Mouse (Mus musculus) layer of hippocampus, postnatal 36 days (tissue): Measurements from ENCODE around the gene Agap2. TPM values are rescaled to one million over a fixed set of nuclear protein-coding genes. Genes with fewer than 3 reads are reported as not detected.

ENCODE experiments used
- DNase-seq, 2 experiments: peaks; one replicate each; pipeline ENCODE4 v3.0.0; 2022
- total RNA-seq, 2 experiments: library from RNA; stranded (reverse); gene quantifications; 2 replicates each; pipeline ENCODE4 v1.2.3; 2021

The Agap2 gene
- 100 to 1,000 TPM; 778 to 800 TPM for total RNA-seq

DNA sequence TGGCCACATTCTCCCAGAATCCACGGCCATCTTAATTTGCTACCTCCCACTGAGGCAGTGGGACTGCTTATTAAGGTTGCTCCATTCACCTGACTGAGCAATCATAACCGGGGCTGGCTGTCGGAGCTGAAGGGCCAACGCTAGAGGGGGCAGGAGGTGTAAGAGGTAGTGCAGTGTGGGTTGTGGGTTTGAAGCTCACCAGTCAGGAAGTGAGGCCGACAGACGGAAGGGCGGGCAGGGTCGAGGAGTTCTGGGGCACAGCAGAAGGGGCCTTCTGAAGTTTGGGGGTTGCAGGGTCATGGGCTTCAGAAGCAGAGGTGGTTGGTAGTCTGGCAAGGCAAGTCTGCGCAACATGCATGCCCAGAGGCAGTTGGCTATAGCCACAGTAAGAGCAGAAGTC is at the start of gene Agap2:
Agap2 (plus strand) TSS at position 205 of the 400 bp plus-strand sequence.
- no peak for DNase-seq

DNA sequence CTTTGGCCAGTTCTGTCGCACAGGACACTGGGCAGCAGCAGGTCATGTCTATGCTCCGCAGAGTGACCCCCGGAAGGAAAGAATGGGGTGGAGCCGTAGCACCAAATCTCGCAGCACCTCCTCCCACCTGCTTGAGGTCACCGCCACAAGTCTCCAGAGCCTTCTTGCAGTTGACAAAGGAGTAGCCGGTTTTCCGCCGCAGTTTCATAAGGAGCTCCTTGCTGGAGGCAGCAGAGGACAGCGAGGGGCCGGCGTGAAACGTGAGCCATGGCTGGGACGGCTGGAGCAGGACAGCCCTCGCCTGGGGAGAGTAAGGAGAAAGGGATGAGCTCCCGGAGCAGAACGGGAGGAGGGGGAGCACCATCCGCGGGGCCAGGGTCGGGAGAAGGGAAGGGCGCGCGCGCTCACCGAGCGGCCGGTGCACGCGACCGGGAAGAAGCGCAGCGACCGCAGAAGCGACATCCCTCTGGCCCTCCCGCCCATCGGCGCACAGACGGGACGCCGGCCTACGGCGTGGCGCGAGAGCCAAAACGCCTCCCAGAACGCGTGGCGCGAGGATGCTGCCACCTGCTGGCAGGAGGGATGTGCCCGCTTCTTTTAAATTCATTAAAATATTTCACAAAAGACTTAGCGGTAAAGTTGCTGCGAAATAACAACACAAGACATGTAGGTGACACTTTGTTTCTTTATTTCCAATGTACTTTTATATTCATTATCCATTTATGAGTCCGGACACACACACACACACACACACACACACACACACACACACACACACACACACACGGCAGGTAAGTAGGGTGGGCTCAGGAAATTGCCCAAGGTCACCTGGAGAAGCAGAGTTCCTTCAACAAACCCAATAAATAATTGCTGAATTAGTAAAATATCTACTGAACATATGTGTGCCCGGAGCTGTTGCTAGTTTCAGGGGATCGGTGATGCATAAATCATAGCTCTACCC is 44.5 kb upstream of the Agap2 start, which contains the start of gene Tsfm:
Tsfm (minus strand) TSS at position 505 of the 961 bp plus-strand sequence.
- DNase-seq, result peak; percentile 90 to 92

DNA sequence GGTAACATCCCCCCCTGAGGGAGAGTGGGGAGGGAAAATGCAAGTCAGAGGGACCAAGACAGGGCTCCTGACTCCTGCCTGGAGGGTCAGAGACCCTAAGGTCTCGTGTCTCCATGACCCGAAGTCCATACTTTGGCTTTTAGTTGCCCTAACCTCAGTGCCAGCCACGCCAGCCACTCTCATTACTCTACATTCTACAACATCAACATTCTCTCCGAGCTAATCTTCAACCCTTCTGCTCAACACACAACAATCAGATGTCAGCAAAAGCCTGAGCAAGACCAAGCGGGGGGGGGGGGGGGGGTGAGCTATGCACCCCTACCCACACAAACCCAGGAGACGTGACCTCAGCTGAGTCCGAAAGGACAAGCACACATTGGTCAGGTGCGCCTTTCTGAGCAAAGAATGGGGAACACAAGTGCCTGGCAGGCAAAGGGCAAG is 41.8 kb upstream of the Agap2 start:
- no peak for DNase-seq

DNA sequence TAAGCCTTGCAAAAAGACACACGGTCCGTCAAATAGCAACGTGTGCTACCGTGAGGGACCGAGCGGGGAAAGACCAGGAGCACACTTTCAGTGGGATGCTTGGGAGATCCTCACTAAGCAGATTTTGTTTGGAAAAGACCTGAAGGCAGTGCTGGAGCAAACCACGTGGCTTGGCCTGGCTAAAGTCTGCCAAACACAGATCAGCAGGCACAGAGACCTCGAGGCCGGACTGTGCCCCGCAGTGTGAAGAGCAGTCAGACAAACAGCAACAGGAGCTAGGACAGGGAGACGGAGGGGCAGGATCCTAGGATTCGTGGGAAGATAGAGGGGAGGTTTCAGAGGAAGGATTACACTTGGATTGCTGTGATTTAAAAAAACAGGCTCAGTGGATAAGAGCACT is 38.8 kb upstream of the Agap2 start:
- no peak for DNase-seq

DNA sequence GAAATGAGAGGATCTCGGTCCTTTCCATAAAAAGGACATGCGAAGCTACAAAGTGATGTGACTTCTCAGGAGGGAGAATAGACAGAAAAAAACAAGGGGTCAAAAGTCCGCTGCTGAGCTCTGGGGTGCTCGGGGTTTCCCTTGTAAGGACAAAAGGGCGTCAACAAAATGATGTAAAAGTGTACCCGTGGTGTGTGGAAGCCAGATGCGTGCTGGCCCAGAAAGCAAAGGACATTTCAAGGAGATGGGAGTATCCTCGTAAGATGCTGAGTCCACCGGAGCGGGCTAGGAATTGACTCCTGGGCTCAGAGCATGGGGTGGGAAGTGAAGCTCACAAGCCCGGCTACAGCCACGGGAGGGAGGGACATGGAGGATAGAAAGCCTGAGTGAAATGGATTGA is 37.4 kb upstream of the Agap2 start:
- DNase-seq, result no peak

DNA sequence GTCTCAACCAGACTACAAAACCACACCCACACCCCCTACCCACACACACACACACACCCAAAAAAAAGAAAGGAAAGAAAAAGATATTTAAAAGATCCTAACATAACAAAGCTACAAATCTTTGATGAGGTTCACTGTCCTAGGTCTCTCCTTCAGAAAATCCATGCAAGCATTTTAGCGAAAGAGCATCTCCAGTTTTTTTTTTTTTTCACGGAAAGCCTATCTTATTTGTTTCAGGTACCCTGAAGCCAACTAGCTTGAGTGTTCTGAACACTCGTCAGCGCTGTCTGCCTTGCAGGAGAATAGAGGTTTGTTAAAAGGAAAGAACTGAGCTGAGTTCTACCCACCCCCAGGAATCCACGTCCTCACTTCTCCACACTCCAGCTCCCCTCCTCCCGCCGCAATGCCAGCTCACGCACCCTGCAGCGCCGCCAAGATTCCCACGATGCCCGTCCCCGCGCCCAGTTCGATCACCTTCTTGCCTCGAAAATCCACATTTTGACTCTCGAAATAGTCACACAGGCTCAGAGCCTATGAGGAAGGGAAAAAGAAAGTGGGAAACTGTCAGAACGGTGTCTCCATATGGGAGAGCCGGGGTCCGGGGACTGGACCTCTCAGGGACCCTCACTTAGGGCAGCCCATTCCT is 34.4 kb upstream of the Agap2 start:
- DNase-seq, result no peak

DNA sequence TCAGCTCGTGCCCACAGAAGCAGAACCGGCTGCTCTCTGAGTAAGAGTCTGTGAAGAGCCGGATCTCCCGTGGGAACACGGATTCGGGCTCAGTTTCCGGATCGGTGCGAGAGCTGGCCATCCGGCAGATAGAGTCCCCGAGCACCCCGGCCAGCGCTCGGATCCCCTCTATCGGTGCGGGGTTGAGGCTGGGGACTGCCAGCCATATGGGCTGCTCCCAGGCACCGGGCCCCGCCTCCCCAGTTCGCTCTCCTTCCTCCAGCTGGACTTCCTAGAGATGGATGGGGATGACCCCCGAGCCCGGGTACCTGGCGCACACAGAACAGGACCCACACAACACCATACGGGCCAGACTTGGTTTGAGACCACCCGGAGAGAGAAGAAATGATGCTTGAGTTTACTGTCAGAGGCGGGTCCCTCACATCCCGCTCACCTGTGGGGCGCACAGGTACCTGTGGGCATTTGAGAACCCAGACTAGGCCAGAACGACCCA is 33.8 kb upstream of the Agap2 start, which contains the start of the genes Mettl1 and Eef1akmt3:
Mettl1 (plus strand) TSS at position 141 of the 493 bp plus-strand sequence.
Eef1akmt3 (minus strand) TSS at position 240 of the 493 bp plus-strand sequence.
- DNase-seq, result peak in 1 of 2 experiments; percentile 50

DNA sequence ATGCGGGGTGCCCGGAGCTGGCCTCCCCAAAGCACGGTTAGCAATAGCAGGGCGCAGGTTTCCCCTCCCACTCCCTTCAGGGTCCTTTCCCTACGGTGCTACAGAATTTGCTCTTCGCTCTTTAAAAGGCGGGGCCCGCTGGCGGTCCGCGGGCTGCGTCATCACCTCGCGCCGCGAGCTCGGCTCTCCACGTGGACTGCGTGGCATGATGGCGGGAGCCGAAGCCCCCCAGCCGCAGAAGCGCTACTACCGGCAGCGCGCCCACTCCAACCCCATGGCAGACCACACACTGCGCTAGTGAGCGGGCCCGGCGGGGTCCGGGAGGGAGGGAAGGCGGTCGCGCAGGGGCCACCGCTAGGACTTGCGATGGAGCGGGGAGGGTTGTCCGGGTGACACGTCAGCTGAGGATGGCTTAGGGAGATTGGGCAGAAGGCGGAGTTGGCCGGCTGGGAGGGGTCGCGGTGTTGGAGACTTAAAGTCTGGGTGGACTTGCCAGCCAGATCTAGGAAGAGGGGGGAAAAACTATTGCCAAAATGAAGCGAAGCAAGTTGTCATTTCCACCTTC is 33.2 kb upstream of the Agap2 start:
- peak; percentile 92 for DNase-seq

DNA sequence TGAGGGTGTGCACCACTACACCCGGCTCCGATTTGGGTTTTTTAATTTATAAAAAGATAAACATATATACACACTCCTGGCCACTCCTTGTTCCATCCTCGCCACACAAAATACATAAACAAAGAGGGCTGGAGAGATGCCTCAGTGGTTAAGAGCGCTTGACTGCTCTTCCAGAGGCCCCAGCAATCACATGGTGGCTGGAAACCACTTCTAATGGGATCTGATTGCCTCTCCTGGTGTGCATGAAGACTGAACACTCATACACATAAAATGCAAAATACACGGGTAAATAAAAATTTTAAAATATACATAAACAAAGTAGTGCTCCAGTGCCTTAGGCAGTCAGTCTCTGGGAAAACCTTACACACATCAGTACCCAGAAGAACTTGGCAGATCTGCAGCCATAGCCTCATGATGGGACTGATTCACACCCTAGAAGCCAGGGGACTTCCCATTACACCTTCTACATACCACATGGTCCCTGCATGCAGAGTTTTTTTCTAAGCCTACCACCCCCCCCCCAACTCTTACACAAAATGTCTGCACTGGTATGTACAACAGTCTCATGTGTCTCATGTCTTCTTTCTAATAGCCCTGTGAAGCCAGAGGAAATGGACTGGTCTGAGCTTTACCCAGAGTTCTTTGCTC is 32.5 kb upstream of the Agap2 start:
- no peak for DNase-seq

DNA sequence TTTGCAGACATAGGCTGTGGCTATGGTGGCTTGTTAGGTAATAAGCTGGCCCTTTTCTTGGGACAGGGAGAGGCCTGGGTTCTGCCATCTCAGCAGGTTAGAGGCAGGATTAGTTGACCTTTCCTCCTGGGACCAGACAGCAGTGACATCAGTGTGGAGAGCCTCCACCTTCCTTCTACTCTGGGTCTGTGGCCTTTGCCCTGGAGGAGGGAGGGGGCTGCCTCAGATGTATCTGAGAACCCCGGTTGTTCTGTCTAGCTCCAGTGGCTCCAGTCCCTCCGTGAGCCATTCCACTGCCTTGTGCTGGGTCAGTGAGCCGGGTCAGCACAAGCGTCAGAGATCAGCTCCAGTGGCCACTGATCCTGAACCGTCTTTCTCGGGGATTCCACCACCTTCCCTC is 31.9 kb upstream of the Agap2 start:
- no peak for DNase-seq

DNA sequence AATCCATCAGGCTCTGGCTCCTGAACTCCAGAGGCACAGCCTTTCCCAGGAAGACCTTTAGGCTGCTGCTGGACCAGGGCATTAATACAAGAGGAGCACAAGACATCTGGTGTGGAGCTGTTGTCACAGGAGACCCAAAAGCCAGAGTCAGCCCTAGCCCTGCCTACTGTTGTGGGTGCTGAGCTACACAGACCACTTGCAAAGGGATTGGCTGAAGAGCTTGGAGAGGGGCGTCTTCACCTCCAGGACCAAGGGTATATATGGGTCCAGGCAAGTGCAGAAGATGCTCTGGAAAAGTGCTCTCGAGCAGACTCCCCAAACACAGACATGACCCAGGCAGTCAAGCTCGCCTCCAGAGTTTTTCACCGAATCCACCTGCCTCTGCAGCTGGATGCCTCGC is 27.1 kb upstream of the Agap2 start, which contains the start of gene Cyp27b1:
Cyp27b1 (plus strand) TSS at position 297 of the 400 bp plus-strand sequence.
- DNase-seq, result no peak

DNA sequence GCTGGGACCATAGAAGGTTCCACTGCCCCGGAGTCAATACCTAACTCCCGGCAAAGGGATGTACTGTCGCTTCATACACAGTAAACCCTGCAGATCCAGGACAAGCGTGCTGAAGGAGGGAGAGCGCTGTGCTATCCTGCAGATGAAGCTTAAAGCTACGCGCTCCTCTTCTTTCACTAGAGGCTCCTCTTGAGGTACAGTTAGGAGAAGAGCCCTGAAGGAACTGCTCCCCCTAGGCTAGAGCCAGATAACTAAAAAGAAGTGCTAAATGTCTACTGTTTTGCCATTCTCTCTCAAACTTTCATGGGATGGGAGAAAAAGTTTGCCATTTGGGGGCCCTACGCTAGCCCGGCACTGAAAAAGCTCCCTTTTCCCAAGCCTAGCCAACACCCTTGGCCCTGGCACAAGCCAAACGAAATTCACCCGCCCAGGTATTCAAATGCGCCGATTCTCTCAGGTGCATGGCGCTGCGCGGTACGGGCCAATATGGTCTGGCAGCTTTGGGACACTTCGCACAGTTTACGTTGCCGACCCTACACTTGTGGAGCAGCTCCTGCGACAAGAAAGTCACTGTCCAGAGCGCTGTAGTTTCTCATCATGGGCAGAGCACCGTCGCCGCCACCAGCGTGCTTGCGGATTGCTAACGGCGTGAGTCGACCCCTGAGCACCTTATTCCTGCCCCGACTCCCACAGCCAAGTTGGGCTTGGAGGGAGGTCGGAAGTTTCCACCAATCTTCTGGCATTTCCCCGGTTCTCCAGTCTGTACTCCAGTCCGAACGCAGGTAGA is 26.3 kb upstream of the Agap2 start:
- no peak for DNase-seq

DNA sequence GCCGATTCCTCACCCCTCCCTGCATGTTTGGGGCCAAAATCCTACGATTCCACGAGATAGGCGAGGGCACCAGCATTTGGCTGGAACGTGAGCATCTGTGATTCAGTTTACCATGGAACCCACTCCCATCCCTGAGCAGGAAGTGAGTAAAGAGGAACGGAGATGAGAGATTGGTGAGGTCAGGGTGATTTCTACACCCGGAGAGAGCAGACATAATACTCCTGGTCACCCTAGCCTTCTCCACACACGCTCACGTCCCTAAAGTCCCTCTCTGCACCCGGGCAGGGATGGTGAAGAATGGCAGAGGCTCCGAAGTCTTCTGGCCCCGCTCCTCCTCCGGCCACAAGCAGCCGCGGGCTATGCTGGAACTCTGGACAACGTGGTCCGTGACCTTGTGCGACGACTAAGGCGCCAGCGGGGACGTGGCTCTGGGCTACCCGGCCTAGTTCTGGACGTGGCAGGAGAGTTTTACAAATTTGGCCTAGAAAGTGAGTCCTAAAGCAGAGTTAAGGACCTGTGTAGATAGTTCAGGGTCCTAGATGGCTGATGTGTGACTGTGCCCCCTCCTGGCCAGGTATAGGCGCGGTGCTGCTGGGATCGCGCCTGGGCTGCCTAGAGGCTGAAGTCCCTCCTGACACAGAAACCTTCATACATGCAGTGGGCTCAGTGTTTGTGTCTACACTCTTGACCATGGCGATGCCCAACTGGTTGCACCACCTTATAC is 25.5 kb upstream of the Agap2 start:
- DNase-seq, result no peak

DNA sequence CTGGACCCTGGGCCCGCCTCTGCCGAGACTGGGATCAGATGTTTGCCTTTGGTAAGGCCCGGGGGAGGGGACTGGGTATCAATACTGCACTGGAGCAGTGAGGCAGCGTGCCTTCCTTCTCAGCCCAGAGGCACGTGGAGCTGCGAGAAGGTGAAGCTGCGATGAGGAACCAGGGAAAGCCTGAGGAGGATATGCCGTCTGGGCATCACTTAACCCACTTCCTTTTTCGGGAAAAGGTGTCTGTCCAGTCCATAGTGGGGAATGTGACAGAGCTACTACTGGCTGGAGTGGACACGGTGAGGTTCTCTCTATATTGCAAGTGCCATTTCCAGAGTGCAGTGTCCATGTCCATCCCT is 25.0 kb upstream of the Agap2 start:
- DNase-seq, result no peak

DNA sequence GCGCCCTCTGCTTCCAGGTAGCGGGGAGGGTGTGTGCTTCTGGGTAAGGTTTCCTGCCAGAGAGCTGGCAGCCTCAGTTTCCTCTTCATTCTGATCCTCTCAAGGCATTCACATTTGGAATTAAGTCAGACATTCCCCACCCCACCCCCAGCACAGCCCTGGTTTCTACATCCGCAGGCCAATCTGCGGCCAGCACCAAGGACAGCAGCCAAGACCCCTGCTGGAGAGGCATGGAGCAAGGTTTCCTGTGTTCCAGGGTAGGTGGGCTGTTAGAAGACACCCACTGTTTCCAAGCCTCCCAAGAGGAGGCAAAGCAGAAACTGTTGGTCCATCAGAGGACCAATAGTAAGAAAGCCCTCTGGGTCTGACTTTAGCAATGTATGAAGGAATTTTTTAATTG is 20.4 kb upstream of the Agap2 start:
- DNase-seq, result no peak

DNA sequence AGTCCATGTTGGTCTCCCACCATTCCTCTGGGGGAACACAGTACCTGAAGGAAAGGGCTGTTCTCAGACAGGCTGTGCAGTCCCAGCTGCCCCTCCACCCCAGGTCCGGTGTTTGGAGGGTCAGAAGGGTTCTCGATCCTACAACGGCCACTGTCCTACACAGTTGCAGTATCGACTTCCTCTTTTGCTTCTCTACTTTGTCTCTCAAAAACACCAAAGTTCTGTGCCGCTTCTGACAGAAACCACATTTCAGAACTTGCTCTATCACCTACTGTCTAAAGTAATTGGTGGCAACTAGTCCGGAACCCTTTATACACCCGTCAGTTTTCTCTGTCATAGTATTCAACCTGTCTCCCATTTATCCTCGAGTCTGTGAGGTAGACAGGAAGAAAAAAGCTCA is 19.7 kb upstream of the Agap2 start:
- DNase-seq, result no peak

DNA sequence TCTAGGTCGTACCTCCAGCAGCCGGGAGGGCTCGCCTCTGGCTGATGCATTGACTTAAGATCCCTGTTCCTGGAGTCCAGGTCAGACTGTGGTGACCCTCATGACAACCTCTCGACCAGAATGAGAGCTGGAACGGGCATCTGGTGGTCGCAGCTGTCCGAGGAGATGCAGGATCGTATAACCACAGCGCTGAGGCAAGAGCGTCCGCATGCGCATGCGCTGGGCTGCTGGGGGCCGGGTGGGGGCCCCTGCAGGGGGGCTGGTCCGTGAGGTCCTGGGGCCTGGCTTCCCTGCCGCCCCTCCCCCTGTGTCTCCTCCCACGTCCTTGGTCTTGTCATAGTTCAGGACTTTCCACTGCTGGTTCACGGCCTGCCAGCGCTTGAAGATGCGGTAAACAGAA is 18.6 kb upstream of the Agap2 start:
- DNase-seq, result no peak

DNA sequence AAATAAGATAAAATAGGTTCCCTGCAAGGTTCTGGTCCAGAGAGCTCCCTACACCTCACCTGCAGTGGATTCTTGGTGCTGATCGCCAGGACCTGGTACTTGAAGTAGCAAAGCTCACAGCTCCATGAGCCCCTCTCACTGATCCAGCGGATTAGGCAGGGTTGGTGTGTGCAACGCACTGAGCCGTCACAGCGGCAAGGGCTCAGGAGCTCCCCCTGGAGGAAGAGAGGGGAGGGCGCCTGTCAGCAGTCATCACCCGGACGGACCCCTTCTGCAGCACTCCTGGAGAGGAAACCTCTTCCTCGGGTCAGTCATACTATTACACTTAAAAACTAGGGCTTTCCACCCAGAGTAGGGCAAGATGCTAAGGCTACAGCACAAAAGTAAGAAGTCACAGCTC is 16.9 kb upstream of the Agap2 start:
- DNase-seq, result peak; percentile 74 to 80

DNA sequence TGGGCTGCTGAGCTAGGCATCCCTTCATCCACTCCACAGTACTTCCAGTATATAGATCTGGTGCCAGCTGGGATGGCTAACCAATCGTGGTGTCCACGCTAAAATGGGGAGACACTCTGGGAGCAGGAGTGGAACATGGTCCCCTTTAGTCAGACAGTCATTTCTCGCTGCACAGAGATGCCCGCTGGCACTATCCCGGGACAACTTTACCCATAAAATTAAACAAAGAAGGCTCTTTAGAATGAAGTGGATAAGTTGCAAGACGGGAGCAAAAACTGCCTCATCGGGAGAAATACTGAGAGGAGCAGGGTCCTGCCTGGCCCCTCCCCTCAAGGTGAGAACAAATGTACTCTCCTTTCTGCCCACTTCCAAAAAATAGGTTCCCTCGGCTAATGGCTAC is 16.4 kb upstream of the Agap2 start:
- DNase-seq, result no peak

DNA sequence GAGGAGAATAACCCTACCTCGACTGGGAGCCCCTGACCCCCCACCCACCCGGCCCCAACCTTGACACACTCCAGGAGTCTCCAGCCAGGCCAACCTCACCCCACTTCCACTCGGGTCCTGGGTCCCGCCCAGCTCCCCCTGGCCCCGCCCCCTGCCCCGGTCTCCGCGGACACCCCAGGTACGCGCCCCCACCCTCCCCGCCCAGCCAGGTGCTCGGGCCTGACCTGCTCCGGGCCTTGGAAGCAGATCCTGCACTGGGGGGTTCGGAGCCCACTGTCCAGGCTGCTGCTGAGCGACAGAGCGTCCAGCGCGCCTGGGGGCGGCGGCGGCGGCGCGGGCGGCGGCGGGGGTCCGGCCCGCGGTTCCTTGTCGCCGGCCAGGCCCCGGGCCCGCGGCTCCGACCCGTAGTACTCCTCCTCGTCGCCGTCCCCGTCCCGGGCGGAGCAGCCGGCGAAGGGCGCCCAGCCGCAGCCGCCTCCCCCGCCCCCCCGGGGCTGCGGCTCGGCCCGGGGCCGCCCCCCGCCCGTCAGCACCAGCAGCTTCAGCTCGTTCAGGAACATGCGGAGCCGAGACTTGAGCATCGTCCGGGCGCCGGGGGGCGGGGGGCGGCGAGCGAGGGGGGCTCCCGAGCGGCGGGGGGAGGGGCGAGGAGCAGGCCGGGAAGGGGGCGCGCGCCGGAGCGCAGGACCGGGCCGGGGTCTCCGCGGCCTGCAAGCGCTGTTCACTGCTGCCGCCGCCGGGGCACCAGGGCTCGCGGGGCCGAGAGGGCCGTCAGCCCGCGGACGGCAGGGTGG is 15.7 kb upstream of the Agap2 start:
- DNase-seq, result no peak
